Mouse (Mus musculus): ENCODE data around the gene E030030I06Rik. TPM values are rescaled to one million over a fixed set of nuclear protein-coding genes. Genes with fewer than 3 reads are reported as not detected.

Gene E030030I06Rik
- 2.2 and 2.5 TPM in 2 replicates for polyA plus RNA-seq (2012; rRNA removed; ENCODE audit: low replicate concordance)

DNA sequence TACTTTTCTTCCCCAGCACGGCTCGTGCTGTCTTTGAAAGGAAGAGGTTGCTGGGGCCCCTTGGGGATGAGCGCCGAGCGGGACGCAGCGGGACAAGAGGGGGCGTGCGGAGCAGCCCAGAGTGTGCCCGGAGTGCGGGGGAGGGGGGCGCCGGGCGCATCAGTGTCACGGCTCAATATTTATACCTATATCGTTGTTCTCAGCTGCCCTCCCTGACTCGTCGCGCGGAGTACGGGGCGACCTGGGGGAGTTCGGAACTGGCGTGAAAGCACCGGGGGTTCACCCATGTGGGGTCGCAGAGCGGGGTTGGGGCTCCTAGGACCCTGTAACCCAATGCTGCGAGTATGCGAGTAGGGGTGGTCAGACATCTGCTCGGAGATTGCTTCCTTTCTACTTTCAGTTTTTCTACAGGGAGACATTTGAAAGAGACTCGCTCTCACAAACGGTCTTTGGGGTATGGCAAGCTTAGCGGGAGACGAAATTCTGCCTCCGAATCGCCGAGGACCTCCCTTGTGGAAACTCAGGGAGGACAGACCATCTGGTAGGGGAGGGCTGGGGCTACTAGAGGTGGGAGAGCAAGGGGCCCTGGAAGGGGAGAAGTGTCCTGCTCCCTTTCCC lies at the start of gene E030030I06Rik:
TSS of gene E030030I06Rik (minus strand) at position 198 of the 618 bp plus-strand sequence.

DNA sequence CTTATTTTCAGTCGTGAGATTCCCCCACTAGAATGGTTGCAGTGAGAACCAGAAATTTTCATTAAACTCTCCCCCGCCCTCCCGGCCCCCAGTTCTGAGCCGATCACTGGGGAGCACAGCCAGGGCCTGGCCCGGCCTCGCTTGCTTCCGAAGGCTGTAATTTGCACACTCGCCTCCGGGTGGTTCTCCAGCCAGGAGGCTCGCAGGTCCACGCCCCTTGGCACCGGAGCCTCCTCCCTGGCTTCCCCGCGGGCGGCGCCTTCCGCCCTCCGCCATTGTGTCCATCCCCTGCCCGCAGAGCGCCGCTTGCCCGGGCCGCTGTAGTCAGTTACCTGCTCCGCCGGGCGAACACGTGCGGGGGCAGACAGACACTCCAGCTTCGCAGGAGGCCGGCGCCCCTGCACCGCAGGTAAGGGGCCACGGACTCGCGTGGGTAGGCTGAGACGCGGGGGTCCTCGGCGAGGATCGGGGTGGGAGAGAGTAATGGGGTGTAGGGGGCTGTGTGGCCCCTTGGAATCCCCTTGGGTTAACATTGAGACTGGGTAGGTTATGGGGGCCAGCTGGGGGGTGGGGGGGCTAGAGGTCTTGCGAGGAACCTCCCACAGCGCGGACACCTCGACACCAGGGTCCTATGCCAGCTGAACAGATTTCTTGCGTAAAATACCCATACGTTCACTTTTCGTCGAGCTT lies 9.4 kb upstream of the E030030I06Rik start, which contains the start of the genes Raet1e and H60b:
TSS of gene Raet1e (plus strand) at position 260 of the 690 bp plus-strand sequence.
TSS of gene H60b (plus strand) at position 277 of the 690 bp plus-strand sequence.

DNA sequence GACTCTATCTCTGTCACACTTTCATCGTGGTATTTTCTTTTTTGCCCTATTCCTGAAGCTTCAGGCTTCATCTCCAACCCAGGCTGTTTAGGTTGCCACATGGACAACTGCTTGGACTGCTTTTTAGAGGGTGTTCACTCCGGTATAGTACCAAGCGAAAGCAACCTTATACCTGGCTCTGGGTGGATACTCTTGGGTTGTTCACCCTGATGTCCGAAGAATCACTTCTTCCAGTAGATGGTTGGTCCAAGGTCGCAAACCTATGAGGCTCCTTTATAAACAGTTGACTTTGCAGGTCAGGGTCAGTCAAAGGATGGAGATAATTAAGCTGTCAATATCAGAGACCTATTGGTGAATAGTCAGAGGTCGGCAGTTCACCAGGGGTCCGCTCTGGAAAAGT lies 81.1 kb downstream of the E030030I06Rik start, which contains the start of gene 4930444G20Rik:
TSS of gene 4930444G20Rik (minus strand) at position 101 of the 400 bp plus-strand sequence.

Other genes with a start within 250 kb of the E030030I06Rik start
- not detected in 2 replicates for gene 4930444G20Rik, start 81.2 kb downstream of the E030030I06Rik start, polyA plus RNA-seq (2012; rRNA removed; ENCODE audit: low replicate concordance)
- 0.26 and 1.3 TPM in 2 replicates for gene Raet1e, start 9.3 kb upstream of the E030030I06Rik start, polyA plus RNA-seq (2012; rRNA removed; ENCODE audit: low replicate concordance)
- not detected in 2 replicates for gene H60b, start 9.3 kb upstream of the E030030I06Rik start, polyA plus RNA-seq (2012; rRNA removed; ENCODE audit: low replicate concordance)
- 0.37 TPM in 1 of 2 replicates, not detected in the other for gene Raet1d, start 211.3 kb upstream of the E030030I06Rik start, polyA plus RNA-seq (2012; rRNA removed; ENCODE audit: low replicate concordance)

All from subcutaneous adipose tissue, adult 2 months (tissue).